Mouse (Mus musculus) heart, adult 2 months (tissue): ENCODE measurements around the gene Maea. TPM values are rescaled to one million over a fixed set of nuclear protein-coding genes. Genes with fewer than 3 reads are reported as not detected.
A peak's percentile ranks its signal among the peaks of the same experiment; 100 is the strongest.

Experiments used
- DNase-seq, 2 experiments: peaks; one replicate each; pipeline ENCODE4 v3.0.0; 2021
- H3K27ac ChIP-seq: fragments of 200-600 bp; 2 replicates; pipeline ENCODE4 v1.8.1; 2022
- H3K27me3 ChIP-seq: fragments of 200-500 bp; 2 replicates; pipeline ENCODE4 v1.6.1; 2012; ENCODE audit warnings: mild to moderate bottlenecking, low read length, inconsistent platforms, mixed read lengths; ENCODE audit not compliant: control insufficient read depth, insufficient read depth
- H3K36me3 ChIP-seq: fragments of 200-500 bp; 2 replicates; pipeline ENCODE4 v1.6.1; 2012; ENCODE audit warnings: low read length, inconsistent platforms; ENCODE audit not compliant: control insufficient read depth, insufficient read depth
- H3K4me1 ChIP-seq: fragments of 200-500 bp; 2 replicates; pipeline ENCODE4 v1.6.1; 2011; ENCODE audit warnings: low read length; ENCODE audit not compliant: control insufficient read depth, insufficient read depth
- H3K4me3 ChIP-seq: fragments of 200-600 bp; 2 replicates; pipeline ENCODE4 v1.8.1; 2022
- H3K79me2 ChIP-seq: fragments of 200-500 bp; replicated peaks from 2 replicates; pipeline ENCODE4 v1.6.1; 2012; ENCODE audit warnings: mild to moderate bottlenecking, inconsistent platforms, low read length, moderate library complexity, mixed read lengths; ENCODE audit not compliant: control insufficient read depth, insufficient read depth
- H3K9ac ChIP-seq: fragments of 200-500 bp; 2 replicates; pipeline ENCODE4 v1.6.1; 2012; ENCODE audit warnings: low read depth, mild to moderate bottlenecking, control low read depth, inconsistent platforms, low read length, mixed read lengths
- CTCF ChIP-seq: fragments of 200-600 bp; IDR thresholded peaks from 2 replicates; pipeline ENCODE4 v1.8.1; 2022; ENCODE audit warnings: antibody characterized with exemption, mild to moderate bottlenecking, moderate library complexity
- EP300 ChIP-seq: fragments of 200-500 bp; IDR thresholded peaks from 2 replicates; pipeline ENCODE4 v1.6.1; 2011; ENCODE audit warnings: low read depth, low read length, control low read depth; ENCODE audit not compliant: insufficient read depth
- POLR2A ChIP-seq: fragments of 200-500 bp; IDR thresholded peaks from 2 replicates; pipeline ENCODE4 v1.6.1; 2011; ENCODE audit warnings: mild to moderate bottlenecking, low read depth, low read length, control low read depth; ENCODE audit not compliant: insufficient read depth
- WGBS: fragments of 180-500 bp; shearing (Covaris S2); methylation state at CpG from one replicate; pipeline ENCODE4 v1.1.7; 2018; 5-methylcytosine and 5-hydroxymethylcytosine counted together
- intact Hi-C: fragments of 180-260 bp; cut with DNase I; formaldehyde crosslinking; loops from one replicate; pipeline ENCODE4 v1.15.1; 2025
- polyA plus RNA-seq: library from polyadenylated mRNA; depleted of rRNA; stranded (reverse); fragments of >200 nt; gene quantifications from 2 replicates; pipeline ENCODE4 v1.2.3, GENCODE M21; 2012
- total RNA-seq, 2 experiments: library from RNA; stranded (reverse); gene quantifications; 2 replicates each; pipeline ENCODE4 v1.2.3; 2021

Maea gene
- total and polyA plus RNA-seq, 3 experiments, result 79.2 to 86.7 (median 81.7) TPM

GRCm38 (mm10) chr5:33377801-33378301 is 42.5 kb downstream of the Maea start:
- H3K27me3 ChIP-seq, result no peaks in the 10 kb centered on the region

DNA sequence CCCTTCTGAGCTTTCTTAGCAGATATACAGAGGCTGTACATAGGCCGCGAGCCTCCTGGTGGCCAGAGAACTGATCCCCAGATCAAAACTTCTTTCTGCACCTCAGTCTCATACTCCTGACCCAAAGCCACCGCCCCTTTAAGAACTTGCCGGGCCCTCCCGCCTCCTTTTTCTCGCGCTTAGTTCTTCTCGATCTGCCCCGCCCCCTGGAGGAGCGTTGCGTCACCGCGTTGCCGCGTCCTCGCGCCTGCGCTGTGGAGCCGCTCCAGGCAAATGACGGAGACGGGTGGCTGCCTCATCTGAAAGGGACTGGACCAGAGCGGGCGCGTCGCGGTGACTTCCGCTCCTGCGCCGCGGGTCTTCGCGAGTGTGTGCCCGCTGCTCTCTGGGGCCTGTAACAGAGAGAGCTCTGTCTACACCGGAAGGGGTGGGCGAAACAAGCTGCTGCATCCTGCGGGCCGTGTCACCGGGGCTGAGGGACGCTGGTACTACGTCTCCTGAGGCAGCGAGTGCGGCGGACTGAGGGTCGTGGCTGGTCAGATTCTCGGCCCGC is 43.1 kb downstream of the Maea start, which contains the start of gene Uvssa:
Uvssa (plus strand) TSS at position 248 of the 553 bp plus-strand sequence.
- Histone ChIP-seq H3K27me3 (no peaks in the 10 kb centered on the region), H3K4me3 (peak within 1 kb of the TSS; percentile 73), H3K4me1 (peaks cover 2% of the 10 kb centered on the region), H3K27ac (peak within 1 kb of the TSS; percentile 96), H3K9ac (peak within 1 kb of the TSS; percentile 91), H3K36me3 (0 out of 2 replicates have a peak, but pooled peaks cover 3% of the 10 kb centered on the region), H3K79me2 (no peaks in the 10 kb centered on the region)
- intact Hi-C loops, result loop anchor here (1.0 to 10.0 kb wide), 4 partner anchors 43 to 514 kb away; partner anchors contain the start of genes Depdc5 and Maea
- peak; percentile 99 for DNase-seq
- TF ChIP-seq POLR2A, result peak; percentile 93
- TF ChIP-seq CTCF, result peak; percentile 61
- TF ChIP-seq EP300, result 0 out of 2 replicates have a peak, but pooled peaks have one; percentile 45
- under 1% methylated on average over 46 of the region's 46 CpGs for WGBS

More at GRCm38 (mm10) chr5:33377801-33378301, 42.5 kb downstream of the Maea start:
- Histone ChIP-seq H3K4me3 (peak overlapping the region; percentile 73), H3K27ac (peak overlapping the region; percentile 96), H3K79me2 (no peaks in the 10 kb centered on the region), H3K9ac (peak overlapping the region; percentile 77), H3K36me3 (0 out of 2 replicates have a peak, but pooled peaks cover 3% of the 10 kb centered on the region), H3K4me1 (peaks cover 2% of the 10 kb centered on the region)
- DNase-seq, result no peak
- intact Hi-C loops, result loop anchor here (1.0 to 10.0 kb wide), 4 partner anchors 43 to 513 kb away; partner anchors contain the start of genes Depdc5 and Maea
- TF ChIP-seq EP300 (no peak), CTCF (no peak), POLR2A (no peak; the same call in 1 of the 2 replicates)
- WGBS, result 1% methylated on average over 21 of the region's 21 CpGs

- no peaks in the 10 kb centered on the region for H3K27me3 ChIP-seq
- H3K27ac ChIP-seq, result no peak overlapping the region
- no peak for DNase-seq
- H3K79me2 ChIP-seq, result no peaks in the 10 kb centered on the region
- H3K4me3 ChIP-seq, result no peak overlapping the region
- intact Hi-C loops, result no loop called here
- H3K4me1 ChIP-seq, result no peaks in the 10 kb centered on the region
- no peak for TF ChIP-seq EP300
- TF ChIP-seq POLR2A, result no peak
- TF ChIP-seq CTCF, result no peak
- 82% methylated on average over 11 of the region's 11 CpGs for WGBS
- H3K9ac ChIP-seq, result no peak overlapping the region
- H3K36me3 ChIP-seq, result no peaks in the 10 kb centered on the region
Observed at GRCm38 (mm10) chr5:33387550-33387949, 52.2 kb downstream of the Maea start.

GRCm38 (mm10) chr5:33393803-33394202 is 58.5 kb downstream of the Maea start:
- 18% methylated on average over 7 of the region's 7 CpGs for WGBS
- intact Hi-C loops, result loop anchor here (1.0 to 2.0 kb wide), 4 partner anchors 49 to 195 kb away; no protein-coding TSS in a partner anchor
- H3K27me3 ChIP-seq, result no peaks in the 10 kb centered on the region
- H3K27ac ChIP-seq, result no peak overlapping the region
- no peaks in the 10 kb centered on the region for H3K79me2 ChIP-seq
- no peak overlapping the region for H3K4me3 ChIP-seq
- H3K9ac ChIP-seq, result no peak overlapping the region
- no peaks in the 10 kb centered on the region for H3K4me1 ChIP-seq
- DNase-seq, result peak; percentile 77 to 80
- TF ChIP-seq CTCF (peak; percentile 98), EP300 (peak; percentile 91), POLR2A (no peak)
- no peaks in the 10 kb centered on the region for H3K36me3 ChIP-seq

DNA sequence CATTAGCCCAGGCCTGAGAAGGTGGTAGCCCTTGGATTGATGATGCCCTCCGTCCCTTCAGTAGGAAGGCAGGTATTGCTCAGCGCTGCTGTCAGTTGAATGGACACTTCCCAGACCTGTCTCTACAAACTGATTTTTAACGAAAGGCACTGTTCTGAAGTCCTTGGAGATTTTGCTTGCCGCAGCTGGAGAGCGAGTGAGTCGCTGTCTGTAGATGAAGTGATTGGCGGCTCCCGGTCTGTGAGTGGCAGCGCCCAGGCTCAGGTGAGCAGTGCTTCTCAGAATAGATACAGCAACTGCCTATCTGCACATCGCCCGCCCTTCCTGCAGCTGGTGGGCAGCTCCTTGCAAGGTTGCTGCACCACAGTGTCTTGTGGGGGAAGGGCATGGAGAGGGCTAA is 60.4 kb downstream of the Maea start:
- WGBS, result 89% methylated on average over 11 of the region's 11 CpGs
- Histone ChIP-seq H3K9ac (no peak overlapping the region), H3K4me3 (no peak overlapping the region), H3K4me1 (no peaks in the 10 kb centered on the region), H3K79me2 (no peaks in the 10 kb centered on the region), H3K36me3 (no peaks in the 10 kb centered on the region), H3K27me3 (no peaks in the 10 kb centered on the region), H3K27ac (no peak overlapping the region)
- intact Hi-C loops, result loop anchor here (2.0 kb wide), 1 partner anchor 47 kb away; no protein-coding TSS in a partner anchor
- TF ChIP-seq POLR2A (no peak), CTCF (no peak), EP300 (no peak)
- DNase-seq, result no peak

DNA sequence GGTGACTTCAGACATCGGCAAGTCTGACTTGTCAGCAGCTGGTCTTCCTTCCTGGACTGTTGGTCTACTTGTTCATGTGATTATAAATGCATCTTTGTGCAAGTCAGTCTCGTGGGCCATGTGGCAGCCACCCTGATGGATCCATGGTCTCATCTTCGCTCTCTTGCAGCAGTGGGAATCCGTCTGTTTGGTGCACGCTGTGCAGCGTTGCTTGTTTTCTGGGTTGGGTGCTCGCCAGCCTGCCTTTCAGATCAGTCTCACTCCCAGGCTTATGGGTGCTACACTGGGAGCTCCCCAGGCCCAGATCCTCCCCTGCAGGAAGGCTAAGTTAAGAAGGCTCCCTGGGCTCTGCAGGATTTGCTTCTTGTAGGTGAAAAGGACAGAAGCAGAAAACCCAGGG is 61.5 kb downstream of the Maea start:
- intact Hi-C loops, result no loop called here
- TF ChIP-seq EP300 (no peak), POLR2A (no peak), CTCF (no peak)
- 85% methylated on average over 7 of the region's 7 CpGs for whole genome bisulfite sequencing
- no peak overlapping the region for H3K27ac ChIP-seq
- H3K4me1 ChIP-seq, result no peaks in the 10 kb centered on the region
- H3K9ac ChIP-seq, result no peak overlapping the region
- H3K4me3 ChIP-seq, result no peak overlapping the region
- no peaks in the 10 kb centered on the region for H3K79me2 ChIP-seq
- no peak for DNase-seq
- no peaks in the 10 kb centered on the region for H3K36me3 ChIP-seq
- H3K27me3 ChIP-seq, result no peaks in the 10 kb centered on the region
